Comparison of ENCODE assay signal across 19 mouse cellular contexts in the genomic region with DNA sequence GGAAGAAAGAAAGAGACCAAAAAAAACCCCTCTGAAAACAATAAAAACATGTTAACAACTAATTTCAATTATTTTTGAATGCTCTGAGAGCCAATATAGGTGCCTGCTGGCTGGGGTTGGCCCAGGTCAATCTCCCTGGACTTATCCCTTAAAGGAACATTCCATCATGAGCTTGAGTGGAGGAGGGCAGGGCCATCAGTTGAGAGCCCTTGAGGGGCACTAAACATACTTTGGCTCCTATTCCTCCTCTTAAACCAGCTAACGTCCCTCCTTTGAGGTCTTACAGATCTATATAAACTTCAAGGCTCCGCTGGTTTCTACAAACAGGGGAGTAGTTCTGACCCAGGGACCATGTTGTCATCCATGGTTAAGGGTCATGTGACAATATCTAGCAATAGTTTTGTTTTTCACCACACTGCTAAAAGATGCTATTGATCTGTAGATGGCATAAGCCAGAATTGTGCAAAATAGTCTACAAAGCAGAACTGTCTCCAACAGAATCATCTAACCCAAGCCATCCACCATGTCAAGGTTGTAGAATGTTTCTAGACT. TPM values are rescaled to one million over a fixed set of nuclear protein-coding genes. Genes with fewer than 3 reads are reported as not detected.
A peak's percentile ranks its signal among the peaks of the same experiment; 100 is the strongest.
DNase-seq lines count a peak whose midpoint lies in the region; ATAC-seq lines count a peak whose summit lies in the region.
"Had no signal": no experiment of that assay in that cellular context is flagged by ENCODE, and none has a peak within 500 bp of the region (broad histone marks: within the 10 kb centered on the region; RNA-seq: fewer than 3 reads in every experiment).

No protein-coding gene starts in this region.

- H3K9ac ChIP-seq in midbrain, embryonic 11.5 days (ENCODE audit: low read length) = no peak overlapping the region
- H3K9ac ChIP-seq in midbrain, embryonic 15.5 days = no peak overlapping the region
- no peak overlapping the region for H3K9ac ChIP-seq in lung, embryonic 15.5 days
- H3K9ac ChIP-seq in forebrain, embryonic 16.5 days (replicated peaks; ENCODE audit: low read depth, low read length) = no peak overlapping the region
- H3K9ac ChIP-seq: heart, embryonic 13.5 days; hindbrain, embryonic 12.5 days had no signal

- no peak overlapping the region for H3K4me3 ChIP-seq in midbrain, embryonic 11.5 days (ENCODE audit: low read depth, low read length)
- no peak overlapping the region for H3K4me3 ChIP-seq in midbrain, embryonic 15.5 days
- no peak overlapping the region for H3K4me3 ChIP-seq in lung, embryonic 15.5 days
- no peak overlapping the region for H3K4me3 ChIP-seq in forebrain, embryonic 16.5 days (replicated peaks; ENCODE audit: low read length)
- H3K4me3 ChIP-seq: embryonic facial prominence, embryonic 10.5 days; heart, embryonic 13.5 days; hindbrain, embryonic 12.5 days had no signal

- H3K4me1 ChIP-seq in midbrain, embryonic 11.5 days (ENCODE audit: control insufficient read depth, insufficient read depth, low read length) = peaks cover 15% of the 10 kb centered on the region
- 0 out of 2 replicates have a peak, but pooled peaks cover 5% of the 10 kb centered on the region for H3K4me1 ChIP-seq in midbrain, embryonic 15.5 days
- H3K4me1 ChIP-seq in lung, embryonic 15.5 days = 0 out of 2 replicates have a peak, but pooled peaks cover 11% of the 10 kb centered on the region
- H3K4me1 ChIP-seq in forebrain, embryonic 16.5 days (replicated peaks; ENCODE audit: control insufficient read depth, insufficient read depth, low read length) = 0 out of 2 replicates have a peak, but pooled peaks cover 4% of the 10 kb centered on the region
- H3K4me1 ChIP-seq: hindbrain, embryonic 12.5 days had no signal

- H3K9me3 ChIP-seq in midbrain, embryonic 11.5 days (ENCODE audit: control insufficient read depth, low read length) = no peaks in the 10 kb centered on the region
- H3K9me3 ChIP-seq in midbrain, embryonic 15.5 days = no peaks in the 10 kb centered on the region
- no peaks in the 10 kb centered on the region for H3K9me3 ChIP-seq in lung, embryonic 15.5 days
- H3K9me3 ChIP-seq in forebrain, embryonic 16.5 days (ENCODE audit: control insufficient read depth, low read length) = no peaks in the 10 kb centered on the region
- H3K9me3 ChIP-seq: embryonic facial prominence, embryonic 10.5 days; heart, embryonic 13.5 days; hindbrain, embryonic 12.5 days had no signal

- 93% methylated on average over 2 of the region's 2 CpGs for WGBS in midbrain, embryonic 11.5 days
- 84% methylated on average over 2 of the region's 2 CpGs for WGBS in midbrain, embryonic 15.5 days
- WGBS in lung, embryonic 15.5 days = 46% methylated on average over 2 of the region's 2 CpGs
- 84% methylated on average over 2 of the region's 2 CpGs for WGBS in forebrain, embryonic 16.5 days

- ATAC-seq in midbrain, embryonic 11.5 days (ENCODE audit: low FRiP score) = no peak
- no peak for ATAC-seq in midbrain, embryonic 15.5 days (replicated peaks)
- 0 out of 2 replicates have a peak, but pooled peaks have one; percentile 66 for ATAC-seq in lung, embryonic 15.5 days (ENCODE audit: borderline replicate concordance, extremely low read depth, low FRiP score, low TSS enrichment)
- no peak for ATAC-seq in granulocyte monocyte progenitor cell, adult 5-6 weeks (replicated peaks; ENCODE audit: poor library complexity, severe bottlenecking)
- ATAC-seq in forebrain, embryonic 16.5 days = no peak
- ATAC-seq: forebrain, embryonic 14.5 days; hindbrain, embryonic 16.5 days had no signal

- DNase-seq in midbrain, embryonic 11.5 days (ENCODE audit: low spot score, missing footprints) = peak; percentile 79
- DNase-seq in lung, postnatal 14 days = peak; percentile 54
- no peak for DNase-seq in urinary bladder, postnatal 14 days (ENCODE audit: low spot score)
- DNase-seq: adrenal gland, adult 8-10 months; adrenal gland, postnatal 36 days; cerebellum, adult 2 months; cerebellum, postnatal 10 days; gastrocnemius, postnatal 25 days; heart, adult 11 months; heart, postnatal 4 days had no signal

- H3K4me2 ChIP-seq in midbrain, embryonic 11.5 days = no peak overlapping the region
- H3K4me2 ChIP-seq in midbrain, embryonic 15.5 days = no peak overlapping the region
- no peak overlapping the region for H3K4me2 ChIP-seq in lung, embryonic 15.5 days
- H3K4me2 ChIP-seq in forebrain, embryonic 16.5 days (ENCODE audit: low read length) = no peak overlapping the region
- H3K4me2 ChIP-seq: heart, embryonic 13.5 days; hindbrain, embryonic 12.5 days had no signal

- H3K27me3 ChIP-seq in midbrain, embryonic 11.5 days (ENCODE audit: control insufficient read depth, insufficient read depth, low read length) = no peaks in the 10 kb centered on the region
- H3K27me3 ChIP-seq in midbrain, embryonic 15.5 days (replicated peaks) = no peaks in the 10 kb centered on the region
- H3K27me3 ChIP-seq in lung, embryonic 15.5 days = no peaks in the 10 kb centered on the region
- H3K27me3 ChIP-seq in forebrain, embryonic 16.5 days (replicated peaks; ENCODE audit: control insufficient read depth, insufficient read depth, low read length) = no peaks in the 10 kb centered on the region
- H3K27me3 ChIP-seq: heart, embryonic 13.5 days; hindbrain, embryonic 12.5 days had no signal

- no peaks in the 10 kb centered on the region for H3K36me3 ChIP-seq in midbrain, embryonic 11.5 days (ENCODE audit: control insufficient read depth, insufficient read depth, low read length)
- no peaks in the 10 kb centered on the region for H3K36me3 ChIP-seq in midbrain, embryonic 15.5 days (replicated peaks)
- no peaks in the 10 kb centered on the region for H3K36me3 ChIP-seq in lung, embryonic 15.5 days
- H3K36me3 ChIP-seq in forebrain, embryonic 16.5 days (ENCODE audit: control insufficient read depth, insufficient read depth) = no peaks in the 10 kb centered on the region
- H3K36me3 ChIP-seq: embryonic facial prominence, embryonic 10.5 days; heart, embryonic 13.5 days; hindbrain, embryonic 12.5 days had no signal

- H3K27ac ChIP-seq in midbrain, embryonic 11.5 days (ENCODE audit: low read depth, low read length) = no peak overlapping the region
- no peak overlapping the region for H3K27ac ChIP-seq in midbrain, embryonic 15.5 days
- 0 out of 2 replicates have a peak overlapping the region, but pooled peaks have one; percentile 14 for H3K27ac ChIP-seq in lung, embryonic 15.5 days
- H3K27ac ChIP-seq in forebrain, embryonic 16.5 days (ENCODE audit: low read length) = no peak overlapping the region
- H3K27ac ChIP-seq: embryonic facial prominence, embryonic 10.5 days; heart, embryonic 13.5 days; hindbrain, embryonic 12.5 days had no signal

RNA-seq across cellular contexts. Expression of gene Tacc2, which starts 9.4 kb away (rescaled TPM):
- polyA plus RNA-seq in midbrain, embryonic 11.5 days (2014; fragmentation: Nextera tagmentation; extraction: Ambion mirVana) = 45.8 and 47.3 TPM in 2 replicates
- 68.7 TPM in 2 replicates for polyA plus RNA-seq in midbrain, embryonic 15.5 days (2015; fragmentation: Nextera tagmentation; extraction: Ambion mirVana)
- 23.4 and 25.3 TPM in 2 replicates for polyA plus RNA-seq in lung, embryonic 15.5 days (2015; fragmentation: Nextera tagmentation; extraction: Ambion mirVana)
- total RNA-seq in granulocyte monocyte progenitor cell, adult 5-6 weeks (2014; fragmentation: Nextera tagmentation) = 10.9 and 22.5 TPM in 2 replicates
- 3.7 and 6.2 TPM in 2 replicates for total RNA-seq in granulocyte monocyte progenitor cell, adult 5-6 weeks (2017)
- polyA plus RNA-seq in forebrain, embryonic 16.5 days (2015; fragmentation: Nextera tagmentation; extraction: Ambion mirVana) = 53.3 and 59.0 TPM in 2 replicates

RNA-seq across cellular contexts. Expression of gene Nsmce4a, which starts 13.7 kb away (rescaled TPM):
- polyA plus RNA-seq in midbrain, embryonic 11.5 days (2014; fragmentation: Nextera tagmentation; extraction: Ambion mirVana) = 223 and 239 TPM in 2 replicates
- 79.4 and 83.9 TPM in 2 replicates for polyA plus RNA-seq in midbrain, embryonic 15.5 days (2015; fragmentation: Nextera tagmentation; extraction: Ambion mirVana)
- polyA plus RNA-seq in lung, embryonic 15.5 days (2015; fragmentation: Nextera tagmentation; extraction: Ambion mirVana) = 158 and 164 TPM in 2 replicates
- 121 and 125 TPM in 2 replicates for total RNA-seq in granulocyte monocyte progenitor cell, adult 5-6 weeks (2014; fragmentation: Nextera tagmentation)
- 204 and 256 TPM in 2 replicates for total RNA-seq in granulocyte monocyte progenitor cell, adult 5-6 weeks (2017)
- polyA plus RNA-seq in forebrain, embryonic 16.5 days (2015; fragmentation: Nextera tagmentation; extraction: Ambion mirVana) = 92.2 and 104 TPM in 2 replicates
